Mouse (Mus musculus): ENCODE data around the gene Vmn1r53. TPM values are rescaled to one million over a fixed set of nuclear protein-coding genes. Genes with fewer than 3 reads are reported as not detected.
"Not testable (repeated sequence)": the region's sequence is repeated elsewhere in the genome, so short reads cannot be mapped to it uniquely, and the experiment has no call there.

Vmn1r53 gene
- not detected for total RNA-seq (2021)
- long read RNA-seq, experiment 1, result 0 reads
- long read RNA-seq, experiment 2, result 0 reads

- no peak within 1 kb of the TSS for H3K4me3 ChIP-seq
- no peak within 1 kb of the TSS for H3K27ac ChIP-seq
- TF ChIP-seq CTCF (IDR thresholded peaks at IDR 0.05), result no peak
- intact Hi-C loops (cut with DNase I), result no loop called here
- DNase-seq (ENCODE audit: extremely low spot score in 1 of 2, low spot score in 2 of 2), result no peak
Measured at GRCm38 (mm10) chr6:90224338-90224737, at the start of gene Vmn1r53. Vmn1r53 (minus strand) TSS chr6:90224438.

GRCm38 (mm10) chr6:90246000-90246399 lies 21.8 kb upstream of the Vmn1r53 start, which contains the start of gene Vmn1r54:
Vmn1r54 (plus strand) TSS chr6:90246300.
- Histone ChIP-seq H3K4me3 (no peak within 1 kb of the TSS), H3K27ac (no peak within 1 kb of the TSS)
- TF ChIP-seq CTCF (IDR thresholded peaks at IDR 0.05), result no peak
- no peak for DNase-seq (ENCODE audit: extremely low spot score in 1 of 2, low spot score in 2 of 2)
- intact Hi-C loops (cut with DNase I), result no loop called here

GRCm38 (mm10) chr6:90244019-90244418 lies 19.8 kb upstream of the Vmn1r53 start:
- intact Hi-C loops (cut with DNase I), result no loop called here
- no peak for TF ChIP-seq CTCF (IDR thresholded peaks at IDR 0.05)

GRCm38 (mm10) chr6:90232681-90233080 lies 8.4 kb upstream of the Vmn1r53 start:
- DNase-seq (ENCODE audit: extremely low spot score in 1 of 2, low spot score in 2 of 2), result no peak
- no peak for TF ChIP-seq CTCF (IDR thresholded peaks at IDR 0.05)
- intact Hi-C loops (cut with DNase I), result no loop called here
- H3K4me3 ChIP-seq, result no peak overlapping the region
- no peak overlapping the region for H3K27ac ChIP-seq

More at GRCm38 (mm10) chr6:90244019-90244418, 19.8 kb upstream of the Vmn1r53 start:
- no peak overlapping the region for H3K4me3 ChIP-seq
- H3K27ac ChIP-seq, result no peak overlapping the region
- no peak for DNase-seq (ENCODE audit: extremely low spot score in 1 of 2, low spot score in 2 of 2)

GRCm38 (mm10) chr6:90232114-90232513 lies 7.9 kb upstream of the Vmn1r53 start:
- H3K4me3 ChIP-seq; H3K27ac ChIP-seq; intact Hi-C loops (cut with DNase I); DNase-seq (ENCODE audit: extremely low spot score in 1 of 2, low spot score in 2 of 2): not testable (repeated sequence)

GRCm38 (mm10) chr6:90202493-90202892 lies 21.7 kb downstream of the Vmn1r53 start, which contains the start of gene V1ra8:
V1ra8 (plus strand) TSS chr6:90202793.
- intact Hi-C loops (cut with DNase I); H3K27ac ChIP-seq; H3K4me3 ChIP-seq; DNase-seq (ENCODE audit: extremely low spot score in 1 of 2, low spot score in 2 of 2): not testable (repeated sequence)

GRCm38 (mm10) chr6:90174508-90174907 lies 49.7 kb downstream of the Vmn1r53 start, which contains the start of gene Vmn1r52:
Vmn1r52 (plus strand) TSS chr6:90174808.
- no peak for TF ChIP-seq CTCF (IDR thresholded peaks at IDR 0.05)
- intact Hi-C loops (cut with DNase I), result no loop called here
- no peak within 1 kb of the TSS for H3K27ac ChIP-seq
- DNase-seq (ENCODE audit: extremely low spot score in 1 of 2, low spot score in 2 of 2), result no peak
- no peak within 1 kb of the TSS for H3K4me3 ChIP-seq

Other genes with a start within 250 kb of the Vmn1r53 start
- gene Vmn1r47, start 208.3 kb downstream of the Vmn1r53 start, total RNA-seq (2021), result not detected
- gene Vmn1r48, start 187.6 kb downstream of the Vmn1r53 start, total RNA-seq (2021), result not detected
- gene Vmn1r49, start 145.9 kb downstream of the Vmn1r53 start, total RNA-seq (2021), result not detected
- not detected for gene Vmn1r50, start 123.0 kb downstream of the Vmn1r53 start, total RNA-seq (2021)
- not detected for gene Vmn1r51, start 101.8 kb downstream of the Vmn1r53 start, total RNA-seq (2021)
- not detected for gene Vmn1r52, start 49.6 kb downstream of the Vmn1r53 start, total RNA-seq (2021)
- gene V1ra8, start 21.6 kb downstream of the Vmn1r53 start, total RNA-seq (2021), result not detected
- not detected for gene Vmn1r54, start 21.9 kb upstream of the Vmn1r53 start, total RNA-seq (2021)
- gene BC048671, start 76.8 kb upstream of the Vmn1r53 start, total RNA-seq (2021), result not detected
- gene Chst13, start 100.7 kb upstream of the Vmn1r53 start, total RNA-seq (2021), result not detected
- not detected for gene Uroc1, start 108.8 kb upstream of the Vmn1r53 start, total RNA-seq (2021)
- gene Zxdc, start 145.1 kb upstream of the Vmn1r53 start, total RNA-seq (2021), result 10 to 100 TPM; 31.0 to 31.7 TPM
- gene Cfap100, start 204.4 kb upstream of the Vmn1r53 start, total RNA-seq (2021), result 1 to 10 TPM; 4.5 to 6.5 TPM
- 10 to 100 TPM; 29.0 to 34.4 TPM for gene Klf15, start 238.1 kb upstream of the Vmn1r53 start, total RNA-seq (2021)

All from left cerebral cortex, adult 2 months (tissue).